Comparison of ENCODE assay signal across 20 mouse cellular contexts in the genomic region with DNA sequence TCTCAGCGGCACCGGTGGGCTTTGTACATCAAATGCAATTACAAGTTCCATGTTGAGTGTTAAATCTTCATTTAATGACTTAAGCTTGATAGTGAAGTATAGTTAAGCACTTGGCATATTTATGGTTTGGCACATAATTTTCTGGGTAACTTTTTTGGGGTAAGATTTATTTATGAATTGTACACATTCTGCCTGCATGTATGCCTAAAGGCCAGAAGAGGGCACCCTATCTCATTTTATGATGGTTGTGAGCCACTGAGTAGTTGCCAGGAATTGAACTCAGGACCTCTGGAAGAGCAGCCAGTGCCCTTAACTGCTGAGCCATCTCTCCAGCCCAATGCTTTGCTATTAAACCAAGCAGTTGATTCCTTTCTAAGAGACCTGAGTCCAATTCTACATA. TPM values are rescaled to one million over a fixed set of nuclear protein-coding genes. Genes with fewer than 3 reads are reported as not detected.
A peak's percentile ranks its signal among the peaks of the same experiment; 100 is the strongest.
DNase-seq lines count a peak whose midpoint lies in the region; ATAC-seq and TF ChIP-seq lines count a peak whose summit lies in the region.
"Had no signal": no experiment of that assay in that cellular context is flagged by ENCODE, and none has a peak within 500 bp of the region (broad histone marks: within the 10 kb centered on the region; RNA-seq: fewer than 3 reads in every experiment).

No protein-coding gene starts in this region.

- TF ChIP-seq CTCF in heart, adult 2 months (IDR thresholded peaks at IDR 0.05), result peak; percentile 52
- peak; percentile 37 for TF ChIP-seq CTCF in lung, postnatal 0 days (IDR thresholded peaks at IDR 0.05)
- TF ChIP-seq CTCF in lung, adult 2 months (IDR thresholded peaks at IDR 0.05; ENCODE audit: insufficient read depth, low read length), result no peak

- no peak for TF ChIP-seq POLR2A in heart, adult 2 months (IDR thresholded peaks at IDR 0.05; ENCODE audit: insufficient read depth, low read depth, low read length)
- no peak for TF ChIP-seq POLR2A in lung, adult 2 months (IDR thresholded peaks at IDR 0.05; ENCODE audit: borderline replicate concordance, extremely low read depth, low read depth, low read length)

- no peak for DNase-seq in heart, adult 2 months
- no peak for DNase-seq in heart, adult 9 months (ENCODE audit: low spot score in 2 of 2)
- DNase-seq in lung, postnatal 0 days (ENCODE audit: low spot score), result peak; percentile 10
- no peak for DNase-seq in lung, adult 2 months
- DNase-seq in limb, embryonic 10.5 days (ENCODE audit: low spot score), result no peak
- DNase-seq in layer of hippocampus, postnatal 25 days (ENCODE audit: extremely low spot score in 1 of 2, low spot score in 1 of 2), result no peak
- DNase-seq: cerebellum, adult 2 months; embryo, embryonic 11 days; gastrocnemius, postnatal 10 days; kidney, adult 11 months; liver; midbrain, embryonic 14.5 days; thymus, postnatal 25 days had no signal

- intact Hi-C loops in heart, adult 2 months (cut with DNase I), result loop anchor here (2.0 kb wide), 1 partner anchor 116 kb away; no protein-coding TSS in a partner anchor

- 96% methylated on average over 2 of the region's 2 CpGs for WGBS in heart, adult 2 months
- 79% methylated on average over 2 of the region's 2 CpGs for WGBS in lung, postnatal 0 days
- 79% methylated on average over 2 of the region's 2 CpGs for WGBS in lung, adult 2 months
- 92% methylated on average over 2 of the region's 2 CpGs for WGBS in limb, embryonic 10.5 days

- H3K9ac ChIP-seq in heart, adult 2 months (ENCODE audit: low read depth, low read length), result no peak overlapping the region
- no peak overlapping the region for H3K9ac ChIP-seq in lung, postnatal 0 days (replicated peaks; ENCODE audit: low read depth)
- H3K9ac ChIP-seq: forebrain, embryonic 15.5 days; heart, embryonic 13.5 days; neural tube, embryonic 12.5 days; stomach, embryonic 15.5 days had no signal

- TF ChIP-seq EP300 in heart, adult 2 months (IDR thresholded peaks at IDR 0.05; ENCODE audit: insufficient read depth, low read depth, low read length), result no peak
- no peak for TF ChIP-seq EP300 in lung, postnatal 0 days (IDR thresholded peaks at IDR 0.05)

- no peak for ATAC-seq in lung, postnatal 0 days
- peak; percentile 36 for ATAC-seq in activated CD4-positive, CD25-positive, alpha-beta regulatory T cell, adult 4 months
- no peak for ATAC-seq in monocyte, adult 5-6 weeks (replicated peaks; ENCODE audit: insufficient number of reproducible peaks, low FRiP score, low TSS enrichment, poor library complexity, severe bottlenecking)
- ATAC-seq: forebrain, embryonic 15.5 days had no signal

- no peaks in the 10 kb centered on the region for H3K4me1 ChIP-seq in heart, adult 2 months (ENCODE audit: control insufficient read depth, insufficient read depth, low read length)
- H3K4me1 ChIP-seq in lung, postnatal 0 days (ENCODE audit: insufficient read depth, low read depth, low read length), result no peaks in the 10 kb centered on the region
- no peaks in the 10 kb centered on the region for H3K4me1 ChIP-seq in lung, adult 2 months (ENCODE audit: control insufficient read depth, insufficient read depth, low read length)
- H3K4me1 ChIP-seq in limb, embryonic 10.5 days, result no peaks in the 10 kb centered on the region
- H3K4me1 ChIP-seq: forebrain, embryonic 15.5 days; heart, embryonic 13.5 days; hindbrain, embryonic 10.5 days; neural tube, embryonic 12.5 days; stomach, embryonic 15.5 days had no signal

- H3K4me3 ChIP-seq in heart, adult 2 months, result no peak overlapping the region
- no peak overlapping the region for H3K4me3 ChIP-seq in lung, postnatal 0 days (ENCODE audit: low read depth, low read length)
- no peak overlapping the region for H3K4me3 ChIP-seq in lung, adult 2 months (replicated peaks; ENCODE audit: extremely low read depth, low read depth, low read length)
- no peak overlapping the region for H3K4me3 ChIP-seq in limb, embryonic 10.5 days
- H3K4me3 ChIP-seq: forebrain, embryonic 15.5 days; heart, embryonic 13.5 days; hindbrain, embryonic 10.5 days; neural tube, embryonic 12.5 days; stomach, embryonic 15.5 days had no signal

- no peaks in the 10 kb centered on the region for H3K27me3 ChIP-seq in heart, adult 2 months (ENCODE audit: control insufficient read depth, insufficient read depth, low read length)
- no peaks in the 10 kb centered on the region for H3K27me3 ChIP-seq in lung, postnatal 0 days (replicated peaks; ENCODE audit: insufficient read depth, low read length)
- no peaks in the 10 kb centered on the region for H3K27me3 ChIP-seq in limb, embryonic 10.5 days (ENCODE audit: low read depth, poor library complexity, severe bottlenecking)
- H3K27me3 ChIP-seq: forebrain, embryonic 15.5 days; heart, embryonic 13.5 days; neural tube, embryonic 12.5 days; stomach, embryonic 15.5 days had no signal

- no peak overlapping the region for H3K27ac ChIP-seq in heart, adult 2 months
- H3K27ac ChIP-seq in lung, postnatal 0 days (ENCODE audit: low read length), result no peak overlapping the region
- H3K27ac ChIP-seq in limb, embryonic 10.5 days, result no peak overlapping the region
- H3K27ac ChIP-seq: forebrain, embryonic 15.5 days; heart, embryonic 13.5 days; hindbrain, embryonic 10.5 days; neural tube, embryonic 12.5 days; stomach, embryonic 15.5 days had no signal

- H3K36me3 ChIP-seq in heart, adult 2 months (ENCODE audit: control insufficient read depth, insufficient read depth, low read length), result no peaks in the 10 kb centered on the region
- H3K36me3 ChIP-seq in lung, postnatal 0 days (ENCODE audit: insufficient read depth, low read length), result no peaks in the 10 kb centered on the region
- H3K36me3 ChIP-seq in limb, embryonic 10.5 days, result no peaks in the 10 kb centered on the region
- H3K36me3 ChIP-seq: forebrain, embryonic 15.5 days; heart, embryonic 13.5 days; neural tube, embryonic 12.5 days; stomach, embryonic 15.5 days had no signal

- H3K4me2 ChIP-seq in lung, postnatal 0 days (replicated peaks; ENCODE audit: low read depth, low read length), result no peak overlapping the region
- H3K4me2 ChIP-seq: forebrain, embryonic 15.5 days; heart, embryonic 13.5 days; neural tube, embryonic 12.5 days; stomach, embryonic 15.5 days had no signal

- no peaks in the 10 kb centered on the region for H3K79me2 ChIP-seq in heart, adult 2 months (replicated peaks; ENCODE audit: control insufficient read depth, insufficient read depth, low read length)

- H3K9me3 ChIP-seq in lung, postnatal 0 days (ENCODE audit: low read length), result no peaks in the 10 kb centered on the region
- no peaks in the 10 kb centered on the region for H3K9me3 ChIP-seq in limb, embryonic 10.5 days (replicated peaks)
- H3K9me3 ChIP-seq: forebrain, embryonic 15.5 days; heart, embryonic 13.5 days; hindbrain, embryonic 10.5 days; neural tube, embryonic 12.5 days; stomach, embryonic 15.5 days had no signal

RNA-seq across cellular contexts. Expression of gene Chpt1, which starts 48.9 kb away (rescaled TPM):
- 100 to 1,000 TPM; 278 to 334 TPM for total RNA-seq in heart, adult 2 months (2021)
- 228 and 230 TPM in 2 replicates for polyA plus RNA-seq in heart, adult 2 months (2012; rRNA removed)
- polyA plus RNA-seq in lung, postnatal 0 days (2015; fragmentation: Nextera tagmentation; extraction: Ambion mirVana), result 120 and 125 TPM in 2 replicates
- polyA plus RNA-seq in lung, adult 2 months (2012; rRNA removed), result 73.3 and 92.1 TPM in 2 replicates
- polyA plus RNA-seq in activated CD4-positive, CD25-positive, alpha-beta regulatory T cell, adult 4 months (2017; shearing (Covaris generic)), result 1 to 10 TPM; 1.3 to 4.7 TPM
- 13.3 to 26.4 TPM (median 15.1 TPM) in 3 replicates for total RNA-seq in monocyte, adult 5-6 weeks (2017)
- polyA plus RNA-seq in limb, embryonic 10.5 days (2016; fragmentation: Nextera tagmentation; extraction: Ambion mirVana), result 16.0 and 19.9 TPM in 2 replicates
- 10 to 100 TPM; 40.0 to 40.5 TPM for total RNA-seq in layer of hippocampus, postnatal 25 days (2021)

RNA-seq across cellular contexts. Expression of gene Mybpc1, which starts 52.2 kb away (rescaled TPM):
- total RNA-seq in heart, adult 2 months (2021), result under 1 TPM; 0.14 to 0.42 TPM
- polyA plus RNA-seq in heart, adult 2 months (2012; rRNA removed), result 0.06 and 0.18 TPM in 2 replicates
- 0.10 and 0.12 TPM in 2 replicates for polyA plus RNA-seq in lung, postnatal 0 days (2015; fragmentation: Nextera tagmentation; extraction: Ambion mirVana)
- polyA plus RNA-seq in lung, adult 2 months (2012; rRNA removed), result 18.2 TPM in 1 of 2 replicates, not detected in the other
- not detected for polyA plus RNA-seq in activated CD4-positive, CD25-positive, alpha-beta regulatory T cell, adult 4 months (2017; shearing (Covaris generic))
- not detected in 3 replicates for total RNA-seq in monocyte, adult 5-6 weeks (2017)
- polyA plus RNA-seq in limb, embryonic 10.5 days (2016; fragmentation: Nextera tagmentation; extraction: Ambion mirVana), result 6.3 and 8.0 TPM in 2 replicates
- total RNA-seq in layer of hippocampus, postnatal 25 days (2021), result 1 to 10 TPM in 1 of 2 experiments, under 1 TPM in 1; 0.96 to 1.4 TPM
